Mouse (Mus musculus) liver, adult 2 months (tissue): ENCODE measurements around the gene Lrriq4. TPM values are rescaled to one million over a fixed set of nuclear protein-coding genes. Genes with fewer than 3 reads are reported as not detected.

ENCODE experiments used
- DNase-seq: peaks from one replicate; pipeline ENCODE4 v3.0.0-alpha.2; 2011; ENCODE audit warnings: low read depth, low spot score; ENCODE audit errors: extremely low read depth
- H3K27ac ChIP-seq: fragments of 200-500 bp; replicated peaks from 2 replicates; pipeline ENCODE4 v1.5.1; 2012; ENCODE audit warnings: low read depth, mild to moderate bottlenecking, control low read depth, inconsistent platforms, low read length; ENCODE audit not compliant: insufficient read depth
- H3K27me3 ChIP-seq: fragments of 200-500 bp; 2 replicates; pipeline ENCODE4 v1.6.1; 2012; ENCODE audit warnings: mild to moderate bottlenecking, moderate library complexity, low read length, inconsistent platforms; ENCODE audit not compliant: control insufficient read depth, insufficient read depth
- H3K36me3 ChIP-seq: fragments of 200-500 bp; 2 replicates; pipeline ENCODE4 v1.6.1; 2012; ENCODE audit warnings: low read length, inconsistent platforms; ENCODE audit not compliant: control insufficient read depth, insufficient read depth
- H3K4me1 ChIP-seq: fragments of 200-500 bp; 2 replicates; pipeline ENCODE4 v1.6.1; 2011; ENCODE audit warnings: low read length; ENCODE audit not compliant: control insufficient read depth, insufficient read depth
- H3K4me3 ChIP-seq: fragments of 200-500 bp; 2 replicates; pipeline ENCODE4 v1.5.1; 2011; ENCODE audit warnings: low read depth, mild to moderate bottlenecking, control low read depth, low read length, moderate library complexity; ENCODE audit not compliant: insufficient read depth
- H3K79me2 ChIP-seq: fragments of 200-500 bp; 2 replicates; pipeline ENCODE4 v1.6.1; 2012; ENCODE audit warnings: inconsistent platforms, mild to moderate bottlenecking, low read length, moderate library complexity; ENCODE audit not compliant: control insufficient read depth, insufficient read depth
- H3K9ac ChIP-seq: fragments of 200-500 bp; 2 replicates; pipeline ENCODE4 v1.6.1; 2012; ENCODE audit warnings: low read depth, mild to moderate bottlenecking, control low read depth, inconsistent platforms, low read length
- CTCF ChIP-seq: fragments of 200-500 bp; IDR thresholded peaks from 2 replicates; pipeline ENCODE4 v1.5.1; 2011; ENCODE audit warnings: low read depth, low read length, control low read depth
- POLR2A ChIP-seq: fragments of 200-500 bp; IDR thresholded peaks from 2 replicates; pipeline ENCODE4 v1.6.1; 2011; ENCODE audit warnings: low read length, control low read depth; ENCODE audit not compliant: insufficient read depth; ENCODE audit errors: extremely low read depth
- WGBS: fragments of 180-500 bp; shearing (Covaris S2); methylation state at CpG from one replicate; pipeline ENCODE4 v1.1.7; 2018; 5-methylcytosine and 5-hydroxymethylcytosine counted together
- polyA plus RNA-seq: library from polyadenylated mRNA; depleted of rRNA; stranded (reverse); fragments of >200 nt; gene quantifications from 2 replicates; pipeline ENCODE4 v1.2.3, GENCODE M21; 2012
- total RNA-seq: library from RNA; depleted of rRNA; stranded (reverse); fragments of >200 nt; gene quantifications from 2 replicates; pipeline ENCODE4 v1.2.3, GENCODE M21; 2014

Gene Lrriq4
- total and polyA plus RNA-seq, 2 experiments, result not detected

DNA sequence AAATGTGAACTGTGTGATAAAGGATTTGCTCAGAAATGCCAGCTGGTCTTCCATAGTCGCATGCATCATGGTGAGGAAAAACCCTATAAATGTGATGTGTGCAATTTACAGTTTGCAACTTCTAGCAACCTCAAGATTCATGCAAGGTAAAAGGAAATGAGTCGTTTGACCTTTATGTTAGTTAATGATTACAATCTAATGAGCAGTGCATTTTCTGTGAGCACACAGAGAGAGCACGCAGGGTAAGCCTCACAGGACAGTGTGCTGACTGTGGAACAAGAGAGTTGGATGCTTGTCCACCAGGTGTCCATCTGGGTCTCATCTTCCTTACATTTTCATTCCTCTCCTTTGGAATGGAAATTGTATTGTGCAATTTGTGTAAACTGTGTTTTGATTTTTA, 35.3 kb upstream of the Lrriq4 start:
- Histone ChIP-seq H3K27ac (no peak overlapping the region), H3K36me3 (peaks cover 50% of the 10 kb centered on the region), H3K4me3 (no peak overlapping the region), H3K79me2 (peaks cover 12% of the 10 kb centered on the region; the same call in 1 of the 2 replicates), H3K9ac (no peak overlapping the region), H3K4me1 (peaks cover 3% of the 10 kb centered on the region; the same call in 1 of the 2 replicates), H3K27me3 (no peaks in the 10 kb centered on the region)
- peak; percentile 57 for DNase-seq
- TF ChIP-seq POLR2A, result no peak
- no peak for TF ChIP-seq CTCF
- 37% methylated on average over 3 of the region's 3 CpGs for WGBS

DNA sequence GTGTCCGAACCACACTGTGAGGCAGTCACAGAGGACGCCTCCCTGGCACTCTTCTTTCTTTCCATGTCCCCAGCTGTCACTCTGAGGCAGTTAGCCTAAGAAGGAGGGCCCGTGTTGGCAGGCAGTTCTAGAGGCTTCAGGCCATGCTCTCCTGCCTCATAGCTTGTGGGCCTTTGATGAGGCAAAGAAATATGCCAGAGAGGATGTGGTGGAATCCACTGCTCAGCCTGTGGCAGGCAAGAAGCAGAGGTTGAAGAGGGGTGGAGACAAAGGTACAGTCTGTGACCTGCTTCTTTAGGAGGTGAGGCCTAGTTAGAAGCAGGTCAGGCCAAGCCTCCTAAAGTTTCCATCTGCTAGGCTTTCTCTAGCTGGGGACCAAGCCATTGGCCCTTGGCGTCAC, 33.4 kb upstream of the Lrriq4 start:
- no peaks in the 10 kb centered on the region for H3K27me3 ChIP-seq
- peaks cover 9% of the 10 kb centered on the region; the same call in 1 of the 2 replicates for H3K79me2 ChIP-seq
- H3K9ac ChIP-seq, result no peak overlapping the region
- TF ChIP-seq CTCF, result no peak
- no peak for TF ChIP-seq POLR2A
- no peak overlapping the region for H3K4me3 ChIP-seq
- peaks cover 3% of the 10 kb centered on the region; the same call in 1 of the 2 replicates for H3K4me1 ChIP-seq
- 95% methylated on average over 4 of the region's 4 CpGs for WGBS
- H3K27ac ChIP-seq, result no peak overlapping the region
- no peak for DNase-seq
- peaks cover 64% of the 10 kb centered on the region for H3K36me3 ChIP-seq

DNA sequence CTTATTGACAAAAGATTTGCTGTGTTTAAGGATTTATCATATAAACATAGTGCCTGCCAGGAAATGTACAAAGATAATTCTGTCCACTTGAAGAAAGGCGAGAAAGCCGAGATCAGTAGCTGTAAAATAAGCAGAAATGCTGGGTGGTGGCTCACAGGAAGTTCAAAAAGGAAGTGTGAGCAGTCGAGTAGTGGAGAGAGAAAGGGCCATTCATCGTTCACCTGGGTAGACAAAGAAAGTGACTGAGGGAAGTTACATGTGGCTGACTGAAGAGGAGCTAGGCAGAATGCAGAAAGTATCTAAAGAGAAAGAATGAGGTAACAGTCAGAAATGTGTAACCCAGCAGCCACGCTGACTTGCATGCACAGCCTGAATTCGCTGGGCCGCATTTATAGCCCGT, 24.2 kb upstream of the Lrriq4 start:
- TF ChIP-seq CTCF (no peak), POLR2A (no peak)
- H3K36me3 ChIP-seq, result peaks cover 29% of the 10 kb centered on the region
- no peak overlapping the region for H3K4me3 ChIP-seq
- no peaks in the 10 kb centered on the region for H3K27me3 ChIP-seq
- H3K4me1 ChIP-seq, result no peaks in the 10 kb centered on the region
- WGBS, result 79% methylated on average over 8 of the region's 8 CpGs
- no peaks in the 10 kb centered on the region for H3K79me2 ChIP-seq
- no peak overlapping the region for H3K27ac ChIP-seq
- no peak overlapping the region for H3K9ac ChIP-seq
- DNase-seq, result no peak

DNA sequence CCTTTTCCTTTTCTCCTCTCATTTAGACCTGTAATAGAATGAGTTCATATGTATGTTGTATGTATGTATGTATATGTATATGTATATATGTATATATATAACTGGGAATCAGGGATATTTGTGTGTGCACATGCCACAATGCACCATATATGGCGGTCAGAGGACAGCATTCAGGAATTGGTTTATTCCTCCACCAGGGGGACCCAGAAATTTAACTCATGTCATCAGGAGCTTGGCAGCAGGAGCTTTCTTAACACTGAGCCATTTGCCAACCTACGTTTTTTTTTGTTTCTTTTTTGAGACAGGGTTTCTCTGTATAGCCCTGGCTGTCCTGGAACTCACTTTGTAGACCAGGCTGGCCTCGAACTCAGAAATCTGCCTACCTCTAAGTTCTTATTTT, 10.6 kb upstream of the Lrriq4 start:
- Histone ChIP-seq H3K27ac (no peak overlapping the region), H3K4me1 (no peaks in the 10 kb centered on the region), H3K79me2 (no peaks in the 10 kb centered on the region), H3K36me3 (no peaks in the 10 kb centered on the region), H3K27me3 (no peaks in the 10 kb centered on the region), H3K4me3 (no peak overlapping the region), H3K9ac (no peak overlapping the region)
- WGBS, result 70% methylated on average over 3 of the region's 3 CpGs
- no peak for DNase-seq
- TF ChIP-seq POLR2A (no peak), CTCF (no peak)

DNA sequence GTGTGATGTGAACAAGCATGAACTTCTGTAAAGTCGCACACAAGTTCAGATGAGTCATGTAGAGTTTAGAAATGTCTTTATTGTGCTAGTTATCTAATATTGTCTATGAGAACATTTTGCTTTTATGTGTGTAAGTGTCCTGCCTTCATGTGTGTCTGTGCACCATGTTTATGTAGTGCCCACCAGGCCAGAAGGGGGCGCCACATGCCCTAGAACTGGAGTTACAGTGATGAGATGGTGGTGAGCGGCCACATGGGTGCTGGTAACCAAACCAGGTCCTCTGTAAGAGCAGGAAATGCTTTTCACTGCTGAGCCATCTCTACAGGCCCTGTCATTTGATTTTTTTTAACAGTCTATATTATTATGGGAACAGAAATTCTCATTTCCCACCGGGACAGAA, 8.7 kb upstream of the Lrriq4 start:
- H3K27ac ChIP-seq, result no peak overlapping the region
- no peak for DNase-seq

DNA sequence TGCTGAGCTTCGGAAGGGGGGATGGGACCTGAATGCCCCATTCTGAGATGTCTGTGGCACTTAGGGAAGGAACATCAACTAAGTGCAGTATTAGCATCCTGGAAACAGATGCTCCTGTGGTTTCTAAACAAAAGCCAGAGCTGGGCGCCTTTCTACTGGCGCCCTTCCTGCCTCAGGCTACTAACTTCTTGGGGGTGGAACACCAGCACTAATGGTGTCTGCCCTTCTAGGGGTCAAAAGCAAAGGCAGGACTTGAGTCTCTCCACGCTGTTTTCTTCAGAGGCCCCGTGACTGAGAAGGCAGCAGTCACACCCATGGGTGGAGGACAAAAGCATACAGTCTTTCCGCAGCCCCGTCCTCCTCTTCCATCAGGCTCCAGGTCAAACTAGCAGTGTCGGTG, 2.5 kb downstream of the Lrriq4 start:
- WGBS, result 71% methylated on average over 8 of the region's 8 CpGs
- no peak for DNase-seq

More for the DNA sequence above, 8.7 kb upstream of the Lrriq4 start:
- Histone ChIP-seq H3K27me3 (no peaks in the 10 kb centered on the region), H3K9ac (no peak overlapping the region), H3K4me3 (no peak overlapping the region), H3K4me1 (no peaks in the 10 kb centered on the region), H3K36me3 (no peaks in the 10 kb centered on the region), H3K79me2 (no peaks in the 10 kb centered on the region)
- WGBS, result 83% methylated on average over 4 of the region's 4 CpGs
- TF ChIP-seq POLR2A, result no peak
- TF ChIP-seq CTCF, result no peak

More for the DNA sequence above, 2.5 kb downstream of the Lrriq4 start:
- Histone ChIP-seq H3K9ac (no peak overlapping the region), H3K36me3 (no peaks in the 10 kb centered on the region), H3K27me3 (peaks cover 13% of the 10 kb centered on the region; the same call in 1 of the 2 replicates), H3K79me2 (no peaks in the 10 kb centered on the region), H3K27ac (no peak overlapping the region), H3K4me3 (no peak overlapping the region), H3K4me1 (peaks cover 2% of the 10 kb centered on the region; the same call in 1 of the 2 replicates)
- no peak for TF ChIP-seq POLR2A
- no peak for TF ChIP-seq CTCF
